Mouse (Mus musculus) left cerebral cortex, adult 11 months (tissue): Measurements from ENCODE around the gene Stxbp1.

Experiments
- DNase-seq: peaks from one replicate; pipeline ENCODE4 v3.0.0; 2022; ENCODE audit warnings: low spot score

The Stxbp1 gene

GRCm38 (mm10) chr2:32788581-32788980 lies 58.5 kb downstream of the Stxbp1 start:
- DNase-seq = no peak

- DNase-seq = no peak
These were observed 59.9 kb downstream of the Stxbp1 start for GRCm38 (mm10) chr2:32787176-32787575.

GRCm38 (mm10) chr2:32784048-32784681 lies 62.9 kb downstream of the Stxbp1 start, which contains the start of gene Cfap157:
Gene Cfap157 (minus strand): TSS chr2:32784428.
- DNase-seq = no peak

- DNase-seq = no peak
These were observed 65.3 kb downstream of the Stxbp1 start for GRCm38 (mm10) chr2:32781710-32782109.

- no peak for DNase-seq
These were observed 67.3 kb downstream of the Stxbp1 start for GRCm38 (mm10) chr2:32779714-32780113.

- no peak for DNase-seq
These were observed 67.9 kb downstream of the Stxbp1 start for GRCm38 (mm10) chr2:32779131-32779530.

GRCm38 (mm10) chr2:32778081-32778480 lies 69.0 kb downstream of the Stxbp1 start:
- no peak for DNase-seq

GRCm38 (mm10) chr2:32776192-32776591 lies 70.9 kb downstream of the Stxbp1 start:
- DNase-seq = no peak

GRCm38 (mm10) chr2:32775359-32776074 lies 71.5 kb downstream of the Stxbp1 start, which contains the start of the genes Ttc16 and Ptrh1:
Gene Ttc16 (minus strand): TSS chr2:32775633.
Gene Ptrh1 (plus strand): TSS chr2:32775786.
- peak; percentile 95 for DNase-seq

- DNase-seq = no peak
These were observed 74.3 kb downstream of the Stxbp1 start for GRCm38 (mm10) chr2:32772626-32773279.

- no peak for DNase-seq
These were observed 75.2 kb downstream of the Stxbp1 start for GRCm38 (mm10) chr2:32771886-32772285.

- no peak for DNase-seq
These were observed 77.5 kb downstream of the Stxbp1 start for GRCm38 (mm10) chr2:32769327-32770085.

- no peak for DNase-seq
These were observed 78.3 kb downstream of the Stxbp1 start for GRCm38 (mm10) chr2:32768661-32769285.

GRCm38 (mm10) chr2:32767241-32767640 lies 79.8 kb downstream of the Stxbp1 start:
- DNase-seq = no peak

- DNase-seq = no peak
These were observed 83.7 kb downstream of the Stxbp1 start for GRCm38 (mm10) chr2:32763353-32763752.

GRCm38 (mm10) chr2:32761859-32762258 lies 85.2 kb downstream of the Stxbp1 start:
- DNase-seq = no peak

GRCm38 (mm10) chr2:32761361-32761760 lies 85.7 kb downstream of the Stxbp1 start:
- DNase-seq = no peak

GRCm38 (mm10) chr2:32759001-32759400 lies 88.0 kb downstream of the Stxbp1 start:
- DNase-seq = no peak

GRCm38 (mm10) chr2:32758503-32758902 lies 88.5 kb downstream of the Stxbp1 start:
- no peak for DNase-seq

- DNase-seq = peak; percentile 96
These were observed 89.8 kb downstream of the Stxbp1 start, which contains the start of gene Tor2a for GRCm38 (mm10) chr2:32757056-32757845. Gene Tor2a (plus strand): TSS chr2:32757234.

- no peak for DNase-seq
These were observed 90.4 kb downstream of the Stxbp1 start for GRCm38 (mm10) chr2:32756674-32757055.
